Mouse (Mus musculus) CD4-positive, CD25-positive, alpha-beta regulatory T cell, adult 2 months (primary cell): ENCODE data around the gene Armc9.
A peak's percentile ranks its signal among the peaks of the same experiment; 100 is the strongest.

Source experiments
- DNase-seq: peaks from one replicate; pipeline ENCODE4 v3.0.0-alpha.2; 2012; ENCODE audit warnings: low read depth, low spot score

The Armc9 gene

GRCm38 (mm10) chr1:86310536-86311310 is 156.1 kb downstream of the Armc9 start:
- no peak for DNase-seq

GRCm38 (mm10) chr1:86311467-86312005 is 157.0 kb downstream of the Armc9 start:
- no peak for DNase-seq

GRCm38 (mm10) chr1:86312269-86312668 is 157.7 kb downstream of the Armc9 start:
- DNase-seq, result no peak

- DNase-seq, result no peak
Measured at GRCm38 (mm10) chr1:86313096-86313771, 158.7 kb downstream of the Armc9 start.

- peak; percentile 46 for DNase-seq
Measured at GRCm38 (mm10) chr1:86313772-86314125, 159.2 kb downstream of the Armc9 start.

- no peak for DNase-seq
Measured at GRCm38 (mm10) chr1:86320822-86321413, 166.3 kb downstream of the Armc9 start.
